Mouse (Mus musculus) gastrocnemius, adult 2 months (tissue): ENCODE results near the gene Nr1h2. TPM values are rescaled to one million over a fixed set of nuclear protein-coding genes. Genes with fewer than 3 reads are reported as not detected.

Source experiments
- DNase-seq: peaks from one replicate; pipeline ENCODE4 v3.0.0; 2022
- H3K27ac ChIP-seq: fragments of 200-600 bp; 2 replicates; pipeline ENCODE4 v1.8.1; 2022; ENCODE audit warnings: mild to moderate bottlenecking
- H3K4me3 ChIP-seq: fragments of 200-600 bp; 2 replicates; pipeline ENCODE4 v1.8.1; 2022; ENCODE audit warnings: mild to moderate bottlenecking, moderate library complexity
- CTCF ChIP-seq: fragments of 200-600 bp; IDR thresholded peaks from 2 replicates; pipeline ENCODE4 v1.8.1; 2022; ENCODE audit warnings: antibody characterized with exemption, mild to moderate bottlenecking, moderate library complexity
- intact Hi-C: fragments of 180-260 bp; cut with DNase I; formaldehyde crosslinking; loops from one replicate; pipeline ENCODE4 v1.15.1; 2025
- total RNA-seq, 2 experiments: library from RNA; stranded (reverse); gene quantifications; 2 replicates each; pipeline ENCODE4 v1.2.3; 2021

The Nr1h2 gene
- total RNA-seq, 2 experiments from 2014 or later, result 40.6 to 42.7 TPM

- TF ChIP-seq CTCF, result no peak
- DNase-seq, result no peak
- H3K27ac ChIP-seq, result no peak overlapping the region
- H3K4me3 ChIP-seq, result no peak overlapping the region
- intact Hi-C loops, result loop anchor here (5.0 kb wide), 1 partner anchor 59 kb away; no protein-coding TSS in a partner anchor
Observed at GRCm38 (mm10) chr7:44593051-44593450, 39.3 kb upstream of the Nr1h2 start.

- intact Hi-C loops, result loop anchor here (5.0 kb wide), 1 partner anchor 61 kb away; no protein-coding TSS in a partner anchor
- TF ChIP-seq CTCF, result no peak
- Histone ChIP-seq H3K4me3 (peak overlapping the region; percentile 74), H3K27ac (peak overlapping the region; percentile 81)
- DNase-seq, result peak; percentile 44
Observed at GRCm38 (mm10) chr7:44591348-44592116, 37.8 kb upstream of the Nr1h2 start.

GRCm38 (mm10) chr7:44590402-44591347 lies 36.9 kb upstream of the Nr1h2 start, which contains the start of gene Kcnc3:
TSS of gene Kcnc3 (plus strand) at chr7:44590664.
- intact Hi-C loops, result loop anchor here (5.0 kb wide), 1 partner anchor 62 kb away; no protein-coding TSS in a partner anchor
- DNase-seq, result peak; percentile 95
- TF ChIP-seq CTCF, result no peak
- Histone ChIP-seq H3K27ac (peak within 1 kb of the TSS; percentile 81), H3K4me3 (peak within 1 kb of the TSS; percentile 74)

GRCm38 (mm10) chr7:44589946-44590345 lies 36.2 kb upstream of the Nr1h2 start:
- Histone ChIP-seq H3K27ac (peak overlapping the region; percentile 75), H3K4me3 (peak overlapping the region; percentile 74)
- no peak for TF ChIP-seq CTCF
- DNase-seq, result no peak
- intact Hi-C loops, result loop anchor here (5.0 kb wide), 1 partner anchor 62 kb away; no protein-coding TSS in a partner anchor

- H3K27ac ChIP-seq, result peak overlapping the region; percentile 75
- H3K4me3 ChIP-seq, result peak overlapping the region; percentile 73
- DNase-seq, result peak; percentile 89
- intact Hi-C loops, result no loop called here
- no peak; the same call in 1 of the 2 replicates for TF ChIP-seq CTCF
Observed at GRCm38 (mm10) chr7:44589149-44589548, 35.4 kb upstream of the Nr1h2 start.

- intact Hi-C loops, result no loop called here
- H3K27ac ChIP-seq, result no peak overlapping the region
- DNase-seq, result no peak
- TF ChIP-seq CTCF, result no peak
- H3K4me3 ChIP-seq, result peak overlapping the region; percentile 73
Observed at GRCm38 (mm10) chr7:44588338-44588737, 34.6 kb upstream of the Nr1h2 start.

- intact Hi-C loops, result no loop called here
- TF ChIP-seq CTCF, result no peak
- no peak overlapping the region for H3K4me3 ChIP-seq
- H3K27ac ChIP-seq, result no peak overlapping the region
- DNase-seq, result no peak
Observed at GRCm38 (mm10) chr7:44587676-44588075, 33.9 kb upstream of the Nr1h2 start.

- H3K27ac ChIP-seq, result no peak overlapping the region
- peak overlapping the region; percentile 59 for H3K4me3 ChIP-seq
- peak; percentile 61 for DNase-seq
- intact Hi-C loops, result no loop called here
- TF ChIP-seq CTCF, result no peak
Observed at GRCm38 (mm10) chr7:44586930-44587329, 33.2 kb upstream of the Nr1h2 start.

GRCm38 (mm10) chr7:44586518-44586917 lies 32.8 kb upstream of the Nr1h2 start:
- Histone ChIP-seq H3K4me3 (peak overlapping the region; percentile 59), H3K27ac (no peak overlapping the region)
- intact Hi-C loops, result no loop called here
- TF ChIP-seq CTCF, result no peak
- DNase-seq, result no peak

- H3K27ac ChIP-seq, result no peak overlapping the region
- no peak for DNase-seq
- intact Hi-C loops, result no loop called here
- no peak for TF ChIP-seq CTCF
- no peak overlapping the region for H3K4me3 ChIP-seq
Observed at GRCm38 (mm10) chr7:44585606-44586005, 31.9 kb upstream of the Nr1h2 start.

GRCm38 (mm10) chr7:44584921-44585320 lies 31.2 kb upstream of the Nr1h2 start:
- intact Hi-C loops, result no loop called here
- no peak for TF ChIP-seq CTCF
- H3K4me3 ChIP-seq, result no peak overlapping the region
- DNase-seq, result no peak
- no peak overlapping the region for H3K27ac ChIP-seq

- no peak overlapping the region for H3K27ac ChIP-seq
- intact Hi-C loops, result no loop called here
- no peak overlapping the region for H3K4me3 ChIP-seq
- no peak for DNase-seq
- no peak for TF ChIP-seq CTCF
Observed at GRCm38 (mm10) chr7:44584265-44584804, 30.6 kb upstream of the Nr1h2 start.
